Mouse (Mus musculus): ENCODE data around the gene Gm10840.

Gm10840 gene

GRCm38 (mm10) chr11:106159921-106160840 is 469 bp upstream of the Gm10840 start:
- DNase-seq (ENCODE audit: low spot score in 2 of 2), result peak; percentile 67 to 84

- no peak for DNase-seq (ENCODE audit: low spot score in 2 of 2)
These were observed 1.6 kb downstream of the Gm10840 start for GRCm38 (mm10) chr11:106162237-106162636.

GRCm38 (mm10) chr11:106163546-106163945 is 2.9 kb downstream of the Gm10840 start:
- DNase-seq (ENCODE audit: low spot score in 2 of 2), result no peak

DNA sequence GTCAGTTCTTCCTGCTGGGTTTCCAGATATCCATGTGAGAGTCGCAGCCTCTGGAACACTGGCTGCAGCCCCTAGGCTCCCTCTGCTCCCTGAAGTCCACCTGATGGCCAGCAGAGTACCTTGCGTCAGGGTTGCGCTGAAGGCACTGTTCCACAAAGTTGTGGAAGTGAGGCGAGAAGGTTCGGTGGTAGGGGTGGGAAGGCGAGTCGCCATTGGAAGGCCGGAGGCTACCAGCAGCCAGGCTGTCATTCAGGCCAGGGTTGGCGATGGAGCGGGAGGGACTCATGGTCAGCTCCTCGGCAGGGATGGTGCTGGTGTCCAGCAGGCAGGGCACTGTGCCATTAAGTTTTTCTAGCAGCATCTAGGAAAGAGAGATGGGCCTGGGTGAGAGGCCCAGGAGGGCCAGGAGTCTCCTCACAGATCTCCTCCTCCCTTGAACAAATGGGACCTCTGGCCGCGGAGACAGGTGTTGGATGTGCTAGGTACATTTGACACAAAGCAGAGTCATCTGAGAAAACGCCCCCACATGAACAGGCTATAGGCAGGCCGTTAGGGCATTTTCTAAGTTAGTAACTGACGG is 4.0 kb downstream of the Gm10840 start:
- no peak for DNase-seq (ENCODE audit: low spot score in 2 of 2)

DNA sequence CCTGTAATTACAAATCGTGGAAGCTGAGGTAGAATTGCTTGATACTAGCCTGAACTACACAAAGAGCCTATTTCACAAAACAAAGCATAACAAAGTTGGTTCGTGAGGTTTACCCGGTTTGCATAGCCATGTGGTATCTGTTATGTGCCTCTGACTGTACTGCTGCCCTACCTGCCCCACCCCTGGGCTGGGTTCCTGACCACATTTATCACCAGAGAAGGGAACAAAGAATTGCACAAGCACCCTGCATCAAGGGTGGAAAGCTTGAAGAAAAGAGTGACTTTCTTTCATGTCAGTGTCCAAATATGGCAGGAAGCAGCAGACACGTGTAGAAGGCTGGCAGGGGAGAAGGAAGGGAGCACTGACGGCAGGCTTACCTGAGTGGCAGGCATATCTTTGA is 6.8 kb downstream of the Gm10840 start:
- DNase-seq (ENCODE audit: low spot score in 2 of 2), result no peak

DNA sequence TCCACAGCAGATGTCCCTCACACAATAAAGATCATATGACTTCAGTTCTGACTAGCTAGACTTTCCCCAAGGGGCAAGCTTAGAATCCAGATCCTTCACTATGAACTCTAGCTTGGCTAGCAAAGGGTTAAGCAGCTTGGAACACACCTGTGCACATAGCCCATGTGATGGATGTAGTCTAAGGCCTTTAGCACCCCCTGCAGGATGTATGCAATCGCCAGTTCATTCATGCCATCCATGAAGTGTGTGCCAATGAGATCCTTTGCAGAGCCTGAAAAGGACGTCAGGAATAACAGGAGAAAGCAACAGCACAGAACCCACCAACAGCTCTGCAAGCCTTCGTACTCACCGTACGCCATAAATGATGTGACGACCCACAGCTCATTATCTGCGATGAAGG is 10.2 kb downstream of the Gm10840 start:
- no peak for DNase-seq (ENCODE audit: low spot score in 2 of 2)

- no peak for DNase-seq (ENCODE audit: low spot score in 2 of 2)
These were observed 12.6 kb downstream of the Gm10840 start for GRCm38 (mm10) chr11:106173228-106173627.

- no peak for DNase-seq (ENCODE audit: low spot score in 2 of 2)
These were observed 13.7 kb downstream of the Gm10840 start for GRCm38 (mm10) chr11:106174372-106174771.

DNA sequence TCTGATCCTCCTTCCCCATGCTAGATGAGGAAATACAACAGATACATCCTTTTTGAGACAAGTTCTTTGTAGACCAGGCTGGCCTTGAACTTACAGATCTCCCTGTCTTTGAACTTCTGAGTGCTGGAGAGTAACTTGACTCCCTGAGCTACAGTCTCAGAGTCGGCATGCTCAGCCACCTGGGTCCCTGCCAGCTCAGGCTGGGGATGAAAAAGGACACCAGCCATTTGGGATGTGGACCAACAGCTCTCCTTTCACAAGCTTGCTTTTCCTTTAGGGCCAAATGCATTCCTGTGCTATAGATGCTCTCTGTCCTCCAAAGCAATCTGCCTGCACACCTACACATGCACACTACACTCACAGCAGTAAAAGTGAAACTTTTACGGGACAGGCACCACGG is 14.4 kb downstream of the Gm10840 start:
- no peak for DNase-seq (ENCODE audit: low spot score in 2 of 2)

DNA sequence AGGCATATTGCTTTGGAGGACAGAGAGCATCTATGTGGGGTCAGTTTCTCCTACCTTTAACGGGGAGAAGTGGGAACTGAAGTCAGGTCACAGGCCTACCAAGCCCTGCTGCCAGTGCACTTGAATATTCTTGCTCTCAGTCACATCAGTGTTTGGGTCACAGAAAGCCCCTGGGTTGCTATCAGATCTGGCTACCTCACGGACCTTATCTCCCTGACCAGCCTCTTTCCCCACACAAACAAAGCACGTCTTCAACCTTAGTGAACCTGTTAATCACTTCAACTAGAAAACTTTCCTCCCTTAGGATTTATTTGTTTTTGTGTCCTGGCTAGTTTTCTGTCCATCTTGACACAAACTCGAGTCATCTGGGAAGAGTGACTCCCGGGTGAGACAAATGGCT is 15.7 kb downstream of the Gm10840 start:
- DNase-seq (ENCODE audit: low spot score in 2 of 2), result no peak

GRCm38 (mm10) chr11:106178036-106178782 is 17.6 kb downstream of the Gm10840 start:
- no peak for DNase-seq (ENCODE audit: low spot score in 2 of 2)

DNA sequence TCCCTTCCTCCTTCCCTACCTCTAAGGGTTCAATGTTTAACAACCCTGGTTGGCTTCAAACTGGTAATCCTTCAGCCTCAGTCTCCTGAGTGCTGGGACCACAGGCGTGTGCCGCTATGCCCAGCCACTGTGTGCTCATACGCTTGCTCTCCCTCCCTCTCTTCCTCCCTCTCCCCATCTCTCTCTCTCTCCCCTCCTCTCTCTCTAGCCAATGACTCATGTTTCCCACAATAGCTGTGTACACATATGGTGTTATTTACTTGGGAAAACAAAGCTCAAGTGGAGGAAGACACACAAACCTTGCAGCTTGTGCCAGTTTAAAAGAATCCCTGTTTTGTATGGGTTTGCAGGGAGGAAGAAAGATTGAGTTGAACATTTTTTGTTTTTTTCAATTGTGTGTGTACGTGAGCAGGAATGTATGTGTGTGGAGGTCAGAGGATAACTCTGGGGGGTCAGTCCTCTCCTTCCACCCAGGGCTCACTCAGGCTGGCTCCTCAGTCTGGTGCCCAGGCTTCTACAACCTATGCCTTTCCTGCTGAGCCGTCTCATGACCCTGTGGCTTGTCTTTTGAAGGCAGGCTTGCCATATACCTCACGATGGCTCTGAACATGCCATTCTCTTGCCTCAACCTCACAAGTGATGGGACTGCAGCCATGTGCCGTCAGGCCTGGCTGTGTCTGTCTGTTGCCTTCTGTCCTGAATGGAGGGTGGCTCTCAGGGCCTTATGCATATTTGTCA is 19.2 kb downstream of the Gm10840 start:
- no peak for DNase-seq (ENCODE audit: low spot score in 2 of 2)

GRCm38 (mm10) chr11:106180449-106180801 is 19.8 kb downstream of the Gm10840 start:
- DNase-seq (ENCODE audit: low spot score in 2 of 2), result no peak

DNA sequence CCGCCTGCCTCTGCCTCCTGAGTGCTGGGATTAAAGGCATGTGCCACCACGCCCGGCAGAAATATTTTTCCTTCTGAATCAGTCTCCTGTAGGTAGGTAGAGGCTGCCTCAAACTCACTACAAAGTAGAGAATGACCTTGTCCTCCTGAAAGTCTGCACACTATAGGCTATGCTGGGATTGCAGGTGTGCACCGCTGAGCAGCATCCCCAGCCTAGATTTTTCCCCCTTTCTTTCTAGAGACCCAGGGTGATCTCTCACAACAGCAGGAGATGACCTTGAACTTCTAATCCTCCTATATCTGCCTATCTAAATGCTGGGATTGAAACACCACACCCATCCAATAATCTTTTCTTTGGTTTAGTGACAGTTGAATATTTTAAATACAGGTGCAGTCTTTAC is 26.7 kb downstream of the Gm10840 start:
- DNase-seq (ENCODE audit: low spot score in 2 of 2), result no peak

GRCm38 (mm10) chr11:106191716-106192115 is 31.1 kb downstream of the Gm10840 start:
- DNase-seq (ENCODE audit: low spot score in 2 of 2), result no peak

DNA sequence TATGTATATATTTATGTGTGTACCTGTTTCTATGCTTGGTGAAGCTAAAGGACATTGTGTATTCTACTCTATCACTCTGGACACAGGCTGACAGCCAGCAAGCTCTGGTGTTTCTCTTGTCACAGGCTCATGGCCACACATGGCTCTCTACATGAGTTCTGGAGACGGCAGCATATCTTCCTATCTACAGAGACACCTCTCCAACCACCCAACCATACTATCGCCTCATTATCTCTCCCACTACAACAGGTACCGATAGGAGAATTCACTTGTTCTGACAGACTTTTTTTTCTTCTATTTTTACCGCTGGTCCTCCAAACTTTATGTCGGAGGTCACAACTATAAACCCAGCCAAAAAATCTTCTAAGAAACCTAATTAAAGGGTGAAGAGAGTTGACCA is 31.6 kb downstream of the Gm10840 start:
- DNase-seq (ENCODE audit: low spot score in 2 of 2), result no peak

DNA sequence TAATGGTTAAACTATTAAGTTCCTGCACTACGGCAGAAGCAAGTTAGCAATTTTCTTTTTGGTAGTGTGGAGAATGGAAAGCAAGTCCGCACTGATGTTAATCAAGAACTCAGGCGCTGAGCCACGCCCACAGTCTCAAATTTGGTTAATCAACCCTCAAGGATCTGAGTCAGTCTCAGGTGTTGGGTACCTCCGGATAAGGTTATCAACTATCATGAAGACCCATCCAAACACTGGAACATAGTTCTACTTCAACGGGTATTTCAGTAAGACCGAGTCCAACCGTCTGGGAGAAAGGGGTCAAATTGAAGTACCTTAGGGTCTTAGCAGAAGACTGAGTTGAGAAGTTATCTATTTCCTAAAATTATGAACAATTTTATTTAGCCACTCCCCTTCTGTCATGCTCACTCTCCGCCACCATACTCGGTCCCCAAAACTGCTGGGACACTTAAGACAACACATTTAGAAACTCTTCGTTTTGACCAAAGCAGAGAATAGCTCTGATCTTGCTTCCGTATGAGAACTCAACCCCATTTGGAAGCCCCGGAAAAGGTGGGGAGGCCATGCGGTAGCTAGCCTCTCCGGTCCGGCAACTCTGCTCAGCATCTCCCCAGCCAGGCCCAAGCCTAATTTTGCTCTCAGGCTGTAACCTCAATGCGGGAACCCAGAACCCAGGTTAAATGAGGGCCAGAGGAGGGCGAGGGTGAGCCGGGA is 32.2 kb downstream of the Gm10840 start:
- DNase-seq (ENCODE audit: low spot score in 2 of 2), result no peak

DNA sequence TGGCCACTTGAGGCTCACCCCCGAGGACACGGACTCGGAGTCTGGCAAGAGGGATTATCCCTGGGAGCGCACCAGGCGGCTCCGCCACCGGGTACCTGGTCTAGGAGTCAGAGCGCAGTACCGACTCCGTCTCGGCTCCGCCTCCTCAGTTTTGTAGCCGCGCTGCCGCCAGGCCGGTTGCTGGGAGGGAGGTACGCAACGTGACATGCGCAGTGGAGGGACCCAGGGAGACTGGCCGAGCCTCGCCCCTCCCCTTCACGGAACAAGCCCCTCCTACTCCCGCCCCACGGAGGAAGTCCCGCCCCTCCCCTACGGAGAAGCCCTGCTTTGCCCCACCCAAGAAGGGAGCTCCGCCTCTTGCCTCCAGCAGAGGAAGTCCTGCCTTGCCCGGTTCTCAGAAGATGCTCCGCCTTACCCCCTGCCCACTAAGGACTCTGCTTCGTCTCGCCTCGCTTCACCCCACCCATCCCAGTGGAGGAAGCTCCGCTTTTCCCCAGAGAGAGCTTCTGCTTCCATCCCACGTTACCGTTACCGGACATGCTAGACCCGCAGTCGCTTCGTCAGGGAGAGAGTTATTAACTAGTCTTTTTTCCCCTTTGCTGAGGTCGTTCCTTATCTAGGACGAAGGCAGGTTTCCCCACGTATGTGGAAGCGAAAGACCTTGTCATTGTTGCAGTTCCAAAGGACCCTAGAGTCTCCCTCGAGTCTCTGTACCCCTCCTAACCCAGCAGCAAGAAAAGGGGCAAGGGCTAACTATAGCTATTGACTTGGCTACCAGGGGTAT is 32.9 kb downstream of the Gm10840 start:
- peak; percentile 87 to 95 for DNase-seq (ENCODE audit: low spot score in 2 of 2)

DNA sequence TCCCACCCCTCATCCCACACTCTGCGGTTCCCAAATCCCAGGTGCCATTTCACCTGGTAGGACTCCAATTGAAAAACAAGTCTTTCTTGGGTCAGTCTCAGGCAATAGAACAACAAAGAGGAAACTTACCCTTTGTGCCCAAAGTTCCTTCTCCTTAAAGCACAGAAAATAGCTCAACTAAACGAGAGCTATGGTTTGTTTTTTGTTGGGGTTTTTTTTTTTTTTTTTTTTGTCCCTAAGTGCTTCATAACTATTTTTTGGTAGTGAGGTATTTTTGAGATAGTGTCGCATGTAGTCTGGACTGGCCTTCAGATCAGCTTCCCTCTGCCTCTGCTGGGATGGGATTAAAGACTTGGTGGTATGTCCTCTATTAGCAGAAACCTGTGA is 33.5 kb downstream of the Gm10840 start:
- no peak for DNase-seq (ENCODE audit: low spot score in 2 of 2)

DNA sequence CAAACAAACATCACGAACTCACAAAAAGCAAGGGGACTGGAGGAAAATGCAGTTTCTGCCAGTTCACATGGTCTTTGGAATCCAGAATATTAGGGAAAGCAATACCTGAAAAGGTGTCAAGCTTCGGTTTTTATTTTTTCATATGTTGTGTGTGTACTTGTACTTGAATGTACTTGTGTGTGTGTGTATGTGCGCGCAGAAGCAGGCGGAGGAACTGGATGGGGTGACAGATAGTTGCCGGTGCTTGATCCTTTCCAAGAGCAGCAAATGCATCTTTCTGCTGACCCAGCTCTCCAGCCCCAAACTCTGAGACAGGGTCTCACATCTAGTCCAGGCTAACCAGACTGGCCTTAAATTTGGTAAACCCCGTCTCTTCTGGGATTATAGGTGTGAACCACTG is 34.2 kb downstream of the Gm10840 start:
- DNase-seq (ENCODE audit: low spot score in 2 of 2), result no peak

DNA sequence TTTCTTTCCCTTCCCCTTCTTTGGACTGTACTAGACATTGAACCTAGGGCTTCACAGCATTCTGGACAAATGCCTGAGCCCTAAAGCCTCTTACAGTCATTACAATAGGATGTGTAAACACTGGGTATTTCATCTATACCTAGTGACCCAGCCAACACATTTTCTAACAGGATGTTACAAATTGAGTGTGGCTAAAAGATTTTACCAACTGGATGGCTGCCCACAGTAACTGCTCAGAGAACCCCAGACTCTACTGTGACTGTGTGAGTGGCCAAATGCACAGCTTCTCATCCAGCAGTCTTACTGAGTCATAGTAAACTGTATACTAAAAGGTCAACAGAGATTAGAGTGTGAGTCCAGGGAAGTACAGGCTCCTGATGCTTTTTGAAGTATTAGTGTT is 34.7 kb downstream of the Gm10840 start:
- DNase-seq (ENCODE audit: low spot score in 2 of 2), result no peak

Data from cerebellum, postnatal 4 days (tissue).